Mouse (Mus musculus) frontal cortex, adult (tissue): ENCODE measurements at regions not wholly inside any gene's neighbourhood (a gene's known extent, or its start where the extent isn't known, plus 50 kb on each side); places are given as distances from the start of the nearest gene placed in this dataset.
"Not testable (repeated sequence)": the region's sequence is repeated elsewhere in the genome, so short reads cannot be mapped to it uniquely, and the experiment has no call there.

Source experiments
- ATAC-seq: cut with Nextera tagmentation; 2 replicates; pipeline ENCODE4 v1.9.2; 2017; ENCODE audit warnings: mild to moderate bottlenecking, moderate library complexity, mixed read lengths; ENCODE audit not compliant: low TSS enrichment

GRCm38 (mm10) chr1:164744955-164745608, 51.4 kb upstream of the Dpt start:
- peak; percentile 83 for ATAC-seq

- ATAC-seq: no peak
These were observed 51.9 kb upstream of the Dpt start for GRCm38 (mm10) chr1:164744499-164744898.

GRCm38 (mm10) chr1:164742897-164743296, 53.5 kb upstream of the Dpt start:
- ATAC-seq: not testable (repeated sequence)

GRCm38 (mm10) chr1:164735646-164736045, 60.8 kb upstream of the Dpt start:
- ATAC-seq: no peak

- ATAC-seq: no peak
These were observed 62.7 kb upstream of the Dpt start for GRCm38 (mm10) chr1:164733741-164734140.

GRCm38 (mm10) chr1:164722054-164722453, 74.4 kb upstream of the Dpt start:
- peak; percentile 100 for ATAC-seq

- no peak for ATAC-seq
These were observed 81.5 kb upstream of the Dpt start for GRCm38 (mm10) chr1:164714905-164715304.

- ATAC-seq: no peak
These were observed 82.5 kb upstream of the Dpt start for GRCm38 (mm10) chr1:164713798-164714551.

GRCm38 (mm10) chr1:164712514-164712913, 83.9 kb upstream of the Dpt start:
- ATAC-seq: no peak

GRCm38 (mm10) chr1:164704397-164705091, 91.9 kb upstream of the Dpt start:
- peak; percentile 83 for ATAC-seq

- ATAC-seq: no peak
These were observed 92.8 kb upstream of the Dpt start for GRCm38 (mm10) chr1:164703560-164704131.

GRCm38 (mm10) chr1:164690055-164690454, 106.4 kb upstream of the Dpt start:
- no peak for ATAC-seq

- ATAC-seq: peak; percentile 95
These were observed 107.1 kb upstream of the Dpt start for GRCm38 (mm10) chr1:164689311-164689710.

- peak; percentile 63 for ATAC-seq
These were observed 112.0 kb upstream of the Dpt start for GRCm38 (mm10) chr1:164684437-164684836.

- ATAC-seq: peak; percentile 65
These were observed 112.7 kb upstream of the Dpt start for GRCm38 (mm10) chr1:164683788-164684187.

- no peak for ATAC-seq
These were observed 113.4 kb upstream of the Dpt start for GRCm38 (mm10) chr1:164682867-164683599.

- ATAC-seq: no peak; the same call in 1 of the 2 replicates
These were observed 114.0 kb upstream of the Dpt start for GRCm38 (mm10) chr1:164682426-164682825.

GRCm38 (mm10) chr1:164681582-164681981, 114.9 kb upstream of the Dpt start:
- ATAC-seq: peak; percentile 72

- no peak for ATAC-seq
These were observed 118.1 kb upstream of the Dpt start for GRCm38 (mm10) chr1:164678303-164678702.

GRCm38 (mm10) chr1:164652244-164652643, 144.2 kb upstream of the Dpt start:
- ATAC-seq: no peak

GRCm38 (mm10) chr1:164637901-164638462, 158.5 kb upstream of the Dpt start:
- no peak for ATAC-seq
